Mouse (Mus musculus): Measurements from ENCODE around the gene Fam81b. TPM values are rescaled to one million over a fixed set of nuclear protein-coding genes. Genes with fewer than 3 reads are reported as not detected.

Gene Fam81b
- polyA plus RNA-seq, 1 experiment from 2014 or later = not detected

DNA sequence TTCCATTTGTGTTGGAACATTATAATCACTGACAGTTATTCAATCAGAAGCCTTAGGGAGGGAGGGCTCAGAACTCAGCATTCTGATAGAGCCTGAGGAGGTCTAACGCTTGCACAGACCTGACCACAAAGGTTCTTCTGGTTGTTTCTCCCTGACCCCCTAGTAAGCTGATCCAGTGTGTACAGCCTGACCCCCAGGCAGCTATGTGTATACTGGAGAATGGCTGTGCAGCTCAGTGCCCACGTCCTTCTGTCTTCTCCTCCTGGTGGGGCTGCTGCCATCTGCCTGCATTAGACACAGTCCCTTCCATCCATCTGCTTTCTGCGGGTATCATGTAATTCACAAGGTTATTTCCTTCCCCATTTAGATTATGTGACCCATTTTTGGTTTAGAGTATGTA is 115.7 kb downstream of the Fam81b start:
- H3K4me3 ChIP-seq = no peak overlapping the region
- H3K4me1 ChIP-seq = no peaks in the 10 kb centered on the region
- H3K27me3 ChIP-seq (replicated peaks) = no peaks in the 10 kb centered on the region
- no peaks in the 10 kb centered on the region for H3K9me3 ChIP-seq (replicated peaks)
- H3K36me3 ChIP-seq = peaks cover 44% of the 10 kb centered on the region
- no peak overlapping the region for H3K9ac ChIP-seq
- 80% methylated on average over 3 of the region's 3 CpGs for WGBS (ENCODE audit: insufficient replicate concordance)
- H3K4me2 ChIP-seq = no peak overlapping the region
- no peak for ATAC-seq
- no peak overlapping the region for H3K27ac ChIP-seq

DNA sequence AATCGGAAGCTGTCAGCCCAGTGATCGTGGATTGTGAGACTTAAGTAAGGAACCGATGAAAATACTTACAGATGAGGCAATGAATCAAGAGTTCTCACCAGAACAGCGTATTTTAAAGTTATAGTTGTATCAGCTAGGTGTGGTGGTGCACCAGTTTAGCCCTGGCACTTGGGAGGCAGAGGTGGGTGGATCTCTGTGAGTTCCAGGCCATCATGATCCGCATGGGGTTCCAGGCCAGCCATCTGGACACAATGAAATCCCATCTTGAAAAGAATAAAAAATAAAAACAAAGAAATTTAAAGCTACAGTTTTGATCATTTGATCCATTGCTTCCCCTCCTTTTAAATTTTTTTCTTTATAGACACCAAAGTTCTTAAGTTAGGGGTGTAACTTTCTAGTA is 117.2 kb downstream of the Fam81b start:
- no peaks in the 10 kb centered on the region for H3K9me3 ChIP-seq (replicated peaks)
- 87% methylated on average over 5 of the region's 5 CpGs for WGBS (ENCODE audit: insufficient replicate concordance)
- H3K27me3 ChIP-seq (replicated peaks) = no peaks in the 10 kb centered on the region
- ATAC-seq = no peak
- H3K36me3 ChIP-seq = peaks cover 49% of the 10 kb centered on the region
- H3K9ac ChIP-seq = no peak overlapping the region
- no peak overlapping the region for H3K27ac ChIP-seq
- no peak overlapping the region for H3K4me2 ChIP-seq
- H3K4me3 ChIP-seq = no peak overlapping the region
- H3K4me1 ChIP-seq = no peaks in the 10 kb centered on the region

DNA sequence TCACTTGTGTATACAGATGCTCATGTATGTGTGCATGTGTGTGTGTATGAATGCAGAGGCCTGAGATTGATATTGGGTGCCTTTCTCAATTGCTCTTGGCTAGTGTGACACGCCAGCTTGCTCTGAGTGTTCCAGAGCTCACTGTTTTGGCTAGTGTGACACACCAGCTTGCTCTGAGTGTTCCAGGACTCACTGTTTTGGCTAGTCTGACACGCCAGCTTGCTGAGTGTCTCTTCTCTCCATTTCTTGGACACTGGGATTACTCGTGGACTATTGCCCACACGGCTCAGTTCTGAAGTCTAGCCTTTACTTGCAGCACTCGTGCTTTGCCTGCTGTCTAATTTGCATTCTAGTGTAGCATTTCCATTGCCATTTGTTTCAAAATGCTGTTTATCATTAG is 126.2 kb downstream of the Fam81b start:
- peaks cover 48% of the 10 kb centered on the region for H3K36me3 ChIP-seq
- no peak overlapping the region for H3K27ac ChIP-seq
- H3K9me3 ChIP-seq (replicated peaks) = no peaks in the 10 kb centered on the region
- peaks cover 5% of the 10 kb centered on the region; the same call in 1 of the 2 replicates for H3K4me1 ChIP-seq
- H3K4me2 ChIP-seq = no peak overlapping the region
- H3K4me3 ChIP-seq = no peak overlapping the region
- no peak for ATAC-seq
- no peaks in the 10 kb centered on the region for H3K27me3 ChIP-seq (replicated peaks)
- no peak overlapping the region for H3K9ac ChIP-seq
- 77% methylated on average over 5 of the region's 5 CpGs for WGBS (ENCODE audit: insufficient replicate concordance)

DNA sequence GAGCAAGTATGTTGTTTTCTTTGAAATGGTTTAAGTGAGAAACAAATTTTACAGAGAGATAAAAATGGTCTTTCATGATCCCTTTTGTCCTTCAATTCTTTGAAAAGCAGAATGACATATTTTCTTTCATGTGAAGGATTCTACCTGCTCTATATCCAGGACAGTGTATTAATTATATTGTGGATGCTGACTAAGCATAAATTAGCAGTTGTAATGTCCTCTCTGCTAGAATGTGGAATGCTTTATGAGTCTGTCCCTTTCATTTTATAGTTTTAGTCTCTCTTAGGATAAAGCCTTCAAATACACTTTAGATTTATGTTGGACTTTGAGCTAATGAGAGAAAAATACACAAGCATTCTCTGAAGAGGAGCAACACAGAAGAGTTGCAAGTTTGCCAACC is 130.6 kb downstream of the Fam81b start:
- Histone ChIP-seq H3K36me3 (peaks cover 31% of the 10 kb centered on the region), H3K4me2 (no peak overlapping the region)
- ATAC-seq = no peak

DNA sequence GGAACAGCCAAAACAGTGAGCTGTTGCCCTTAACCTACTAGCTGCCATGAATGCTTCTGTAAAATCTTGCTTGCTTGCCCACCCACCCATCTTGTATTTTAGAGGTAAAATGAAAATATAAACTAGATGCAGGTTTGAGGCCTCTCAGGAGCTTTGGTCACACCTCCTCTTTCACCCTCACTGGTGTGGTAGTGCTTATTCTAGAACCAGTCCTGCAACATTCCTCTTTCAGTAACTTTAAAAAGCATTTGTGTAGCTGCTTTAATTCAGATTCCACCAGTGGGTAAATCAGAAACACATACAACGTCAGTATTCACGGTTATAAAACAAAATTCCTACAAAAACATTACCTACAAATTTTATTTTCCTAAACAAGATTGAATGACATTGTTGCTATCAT is 144.3 kb downstream of the Fam81b start:
- Histone ChIP-seq H3K4me3 (no peak overlapping the region), H3K9ac (no peak overlapping the region), H3K27me3 (replicated peaks) (no peaks in the 10 kb centered on the region), H3K4me2 (no peak overlapping the region), H3K36me3 (peaks cover 58% of the 10 kb centered on the region), H3K4me1 (no peaks in the 10 kb centered on the region), H3K9me3 (replicated peaks) (no peaks in the 10 kb centered on the region), H3K27ac (no peak overlapping the region)
- WGBS (ENCODE audit: insufficient replicate concordance) = 77% methylated on average over 2 of the region's 2 CpGs
- no peak for ATAC-seq

More for the DNA sequence above, 130.6 kb downstream of the Fam81b start:
- Histone ChIP-seq H3K9me3 (replicated peaks) (no peaks in the 10 kb centered on the region), H3K9ac (no peak overlapping the region), H3K4me3 (no peak overlapping the region), H3K27me3 (replicated peaks) (no peaks in the 10 kb centered on the region), H3K27ac (no peak overlapping the region), H3K4me1 (no peaks in the 10 kb centered on the region)

DNA sequence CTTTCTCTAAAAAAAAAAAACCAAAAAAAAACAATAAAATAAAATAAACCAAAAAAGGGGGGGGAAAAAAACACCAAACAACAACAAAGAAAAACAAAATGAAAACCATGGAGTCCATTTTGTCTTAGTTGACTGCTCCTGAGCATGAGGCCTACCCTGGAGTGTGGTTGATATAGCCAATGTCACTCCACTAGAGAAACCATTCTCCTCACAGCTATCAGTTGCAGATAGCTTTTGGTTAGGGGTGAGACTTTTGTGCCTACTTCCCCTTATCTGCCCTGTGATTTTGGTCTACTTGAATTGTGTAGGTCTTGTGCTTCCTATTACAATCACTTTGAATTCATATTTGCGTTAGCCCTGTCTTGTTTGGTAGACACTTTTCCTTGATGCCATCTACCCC is 147.4 kb downstream of the Fam81b start:
- 93% methylated on average over 1 of the region's 1 CpGs for WGBS (ENCODE audit: insufficient replicate concordance)
- no peak overlapping the region for H3K4me3 ChIP-seq
- no peaks in the 10 kb centered on the region for H3K4me1 ChIP-seq
- no peak overlapping the region for H3K9ac ChIP-seq
- no peaks in the 10 kb centered on the region for H3K9me3 ChIP-seq (replicated peaks)
- peaks cover 65% of the 10 kb centered on the region for H3K36me3 ChIP-seq
- H3K27ac ChIP-seq = no peak overlapping the region
- ATAC-seq = no peak
- no peak overlapping the region for H3K4me2 ChIP-seq
- no peaks in the 10 kb centered on the region for H3K27me3 ChIP-seq (replicated peaks)

DNA sequence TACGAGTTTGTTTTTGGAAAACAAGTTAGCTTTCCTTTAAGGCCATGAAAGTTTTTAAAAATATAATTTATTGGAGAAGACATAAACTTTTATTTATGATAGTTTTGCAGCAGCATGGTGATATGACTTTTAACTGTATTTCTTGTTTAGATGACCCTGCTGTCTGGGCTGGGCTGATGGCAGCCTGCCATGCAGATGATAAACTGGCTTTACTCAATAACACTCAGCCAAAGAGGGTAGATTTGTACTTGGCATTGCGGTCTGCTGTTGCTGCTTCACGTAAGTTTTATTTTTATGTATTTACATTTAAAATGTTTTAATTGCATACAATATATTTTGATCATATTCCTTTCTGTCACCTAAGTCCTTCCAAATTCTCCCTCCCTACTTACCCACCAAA is 147.8 kb downstream of the Fam81b start:
- Histone ChIP-seq H3K9ac (no peak overlapping the region), H3K4me3 (no peak overlapping the region), H3K9me3 (replicated peaks) (no peaks in the 10 kb centered on the region), H3K27ac (no peak overlapping the region), H3K4me2 (no peak overlapping the region), H3K4me1 (no peaks in the 10 kb centered on the region), H3K27me3 (replicated peaks) (no peaks in the 10 kb centered on the region), H3K36me3 (peaks cover 62% of the 10 kb centered on the region)
- ATAC-seq = no peak
- 71% methylated on average over 3 of the region's 3 CpGs for WGBS (ENCODE audit: insufficient replicate concordance)

Small RNAs within 50 kb of the gene (microRNA-seq; reads per million reads assigned to microRNA genes)
- gene Gm24025 = not detected

Other genes with a start within 250 kb of the Fam81b start
- 5.9 and 6.2 TPM in 2 replicates for gene Gpr150, start 248.1 kb downstream of the Fam81b start, polyA plus RNA-seq (2016; fragmentation: Nextera tagmentation; extraction: Ambion mirVana)
- gene Arsk, start 206.4 kb downstream of the Fam81b start, polyA plus RNA-seq (2016; fragmentation: Nextera tagmentation; extraction: Ambion mirVana) = 2.8 and 3.3 TPM in 2 replicates
- gene Ttc37, start 206.3 kb downstream of the Fam81b start, polyA plus RNA-seq (2016; fragmentation: Nextera tagmentation; extraction: Ambion mirVana) = 9.5 and 10.1 TPM in 2 replicates
- 1.4 and 1.6 TPM in 2 replicates for gene Mctp1, start 79.5 kb upstream of the Fam81b start, polyA plus RNA-seq (2016; fragmentation: Nextera tagmentation; extraction: Ambion mirVana)